Mouse (Mus musculus) myocyte (in vitro differentiated cells): ENCODE results near the gene Nfatc2. TPM values are rescaled to one million over a fixed set of nuclear protein-coding genes. Genes with fewer than 3 reads are reported as not detected.

Source experiments
- H3K27me3 ChIP-seq: one replicate; pipeline ENCODE4 v1.6.1; 2011; ENCODE audit not compliant: control insufficient read depth, insufficient read depth, insufficient read length
- H3K36me3 ChIP-seq: one replicate; pipeline ENCODE4 v1.6.1; 2011; ENCODE audit not compliant: control insufficient read depth, insufficient read depth
- H3K4me2 ChIP-seq: one replicate; pipeline ENCODE4 v1.6.1; 2011; ENCODE audit warnings: low read depth, control low read depth
- H3K4me3 ChIP-seq: one replicate; pipeline ENCODE4 v1.5.1; 2011; ENCODE audit warnings: mild to moderate bottlenecking, control low read depth, moderate library complexity
- H3K79me2 ChIP-seq: one replicate; pipeline ENCODE4 v1.6.1; 2011; ENCODE audit not compliant: control insufficient read depth, insufficient read depth
- H3ac ChIP-seq: one replicate; pipeline ENCODE4 v1.6.1; 2011; ENCODE audit not compliant: control insufficient read depth, insufficient read length
- CEBPB ChIP-seq: IDR thresholded peaks from 2 replicates; pipeline ENCODE4 v1.6.1; 2011; ENCODE audit warnings: mild to moderate bottlenecking, moderate library complexity; ENCODE audit not compliant: poor library complexity, insufficient read depth, severe bottlenecking
- E2F4 ChIP-seq: IDR thresholded peaks from one replicate; pipeline ENCODE4 v1.6.1; 2011; ENCODE audit warnings: mild to moderate bottlenecking, control low read depth, moderate library complexity; ENCODE audit not compliant: insufficient read depth
- MAX ChIP-seq: IDR thresholded peaks from one replicate; pipeline ENCODE4 v1.6.1; 2011; ENCODE audit warnings: low read depth, mild to moderate bottlenecking, control low read depth
- MYOD1 ChIP-seq, 3 experiments: IDR thresholded peaks; one replicate each; pipeline ENCODE4 v1.6.1; 2011; ENCODE audit warnings: control low read depth in 2 of 3, low read depth in 2 of 3, mild to moderate bottlenecking in 2 of 3, moderate library complexity in 1 of 3; ENCODE audit not compliant: insufficient read length in 2 of 3, control insufficient read depth in 1 of 3
- MYOG ChIP-seq, 3 experiments: IDR thresholded peaks; one replicate each; pipeline ENCODE4 v1.6.1; 2011; ENCODE audit warnings: control low read depth in 2 of 3, low read depth in 2 of 3, mild to moderate bottlenecking in 2 of 3; ENCODE audit not compliant: insufficient read length in 2 of 3, control insufficient read depth in 1 of 3, insufficient read depth in 1 of 3
- POLR2A ChIP-seq: IDR thresholded peaks from one replicate; pipeline ENCODE4 v1.6.1; 2011; ENCODE audit warnings: low read depth, mild to moderate bottlenecking, control low read depth, moderate library complexity; ENCODE audit not compliant: insufficient read length
- POLR2AphosphoS2 ChIP-seq: IDR thresholded peaks from one replicate; pipeline ENCODE4 v1.6.1; 2011; ENCODE audit warnings: low read depth, control low read depth; ENCODE audit not compliant: insufficient read length
- REST ChIP-seq: IDR thresholded peaks from one replicate; pipeline ENCODE4 v1.6.1; 2011; ENCODE audit warnings: mild to moderate bottlenecking, control low read depth, moderate library complexity; ENCODE audit not compliant: insufficient read depth, insufficient read length
- SRF ChIP-seq: IDR thresholded peaks from one replicate; pipeline ENCODE4 v1.6.1; 2011; ENCODE audit warnings: low read depth; ENCODE audit not compliant: control insufficient read depth, insufficient read length
- TCF12 ChIP-seq: IDR thresholded peaks from one replicate; pipeline ENCODE4 v1.6.1; 2011; ENCODE audit warnings: mild to moderate bottlenecking, control low read depth; ENCODE audit not compliant: poor library complexity, insufficient read depth, severe bottlenecking
- TCF3 ChIP-seq: IDR thresholded peaks from one replicate; pipeline ENCODE4 v1.6.1; 2011; ENCODE audit warnings: low read depth, control low read depth; ENCODE audit not compliant: insufficient read length
- USF1 ChIP-seq: IDR thresholded peaks from one replicate; pipeline ENCODE4 v1.6.1; 2011; ENCODE audit warnings: low read depth, mild to moderate bottlenecking, control low read depth, moderate library complexity
- polyA plus RNA-seq: library from polyadenylated mRNA; unstranded; fragments of >200 nt; fragmentation: generic; extraction: Trizol; gene quantifications from one replicate; pipeline ENCODE4 v1.2.1, GENCODE M21; 2012; ENCODE audit warnings: missing spikeins

The Nfatc2 gene
- polyA plus RNA-seq, 1 experiment: 0.55 TPM

DNA sequence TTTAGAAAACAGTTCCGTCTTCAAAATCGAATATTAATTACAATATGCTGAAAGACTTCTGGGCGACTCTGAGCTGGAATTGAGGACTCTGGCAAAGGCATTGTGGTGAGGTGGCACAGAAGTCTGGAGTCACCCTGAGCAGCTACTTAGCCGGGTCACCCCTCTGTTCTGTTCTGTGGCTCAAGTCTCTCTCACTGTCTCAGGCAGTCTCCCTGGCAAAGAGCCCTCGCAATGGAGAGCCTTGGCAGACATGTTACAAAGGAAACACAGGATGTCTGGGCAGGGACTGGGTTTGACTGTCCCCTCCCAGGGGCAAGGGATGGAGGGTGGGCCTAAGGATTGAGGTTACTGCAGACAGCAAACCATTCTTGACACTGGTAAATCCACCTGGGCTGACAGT, 135.8 kb downstream of the Nfatc2 start:
- Histone ChIP-seq H3K4me3 (no peak overlapping the region), H3K36me3 (no peaks in the 10 kb centered on the region), H3ac (no peak overlapping the region), H3K79me2 (no peaks in the 10 kb centered on the region), H3K4me2 (peak overlapping the region; percentile 79), H3K27me3 (no peaks in the 10 kb centered on the region)
- TF ChIP-seq MYOD1 (IDR thresholded peaks at IDR 0.05; ENCODE audit: control insufficient read depth in 1 of 3, insufficient read length in 2 of 3, low read depth in 2 of 3): no peak
- no peak for TF ChIP-seq MYOG (IDR thresholded peaks at IDR 0.05; ENCODE audit: control insufficient read depth in 1 of 3, insufficient read depth in 1 of 3, insufficient read length in 2 of 3, low read depth in 2 of 3)
- TF ChIP-seq POLR2A: no peak
- no peak for TF ChIP-seq TCF3

DNA sequence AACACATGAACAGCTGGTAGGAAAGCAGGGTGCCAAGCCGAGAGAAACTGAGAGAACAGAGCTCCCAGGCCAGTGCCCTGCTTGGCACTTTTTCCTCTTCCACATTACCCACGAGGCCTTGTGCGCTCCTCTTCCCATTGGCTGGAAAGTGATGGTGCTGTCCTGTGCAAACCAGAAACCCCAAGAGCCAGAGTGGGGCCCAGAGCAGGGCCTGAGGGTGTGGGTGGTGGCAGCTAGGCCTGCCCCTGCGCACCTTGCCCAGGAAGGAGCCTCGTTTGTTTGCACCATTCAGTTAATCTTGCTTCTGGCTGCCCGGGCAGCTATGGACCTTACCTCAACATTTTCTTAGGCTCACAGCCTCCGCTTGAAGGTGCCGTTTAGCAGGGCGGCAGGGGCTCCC, 139.6 kb downstream of the Nfatc2 start:
- Histone ChIP-seq H3K4me2 (no peak overlapping the region), H3K36me3 (no peaks in the 10 kb centered on the region), H3K27me3 (no peaks in the 10 kb centered on the region), H3K4me3 (no peak overlapping the region), H3ac (no peak overlapping the region), H3K79me2 (no peaks in the 10 kb centered on the region)
- no peak for TF ChIP-seq POLR2AphosphoS2
- no peak for TF ChIP-seq TCF3
- TF ChIP-seq TCF12: no peak
- TF ChIP-seq SRF: no peak
- no peak for TF ChIP-seq REST
- TF ChIP-seq CEBPB: no peak
- TF ChIP-seq E2F4: no peak
- TF ChIP-seq MYOG (IDR thresholded peaks at IDR 0.05; ENCODE audit: control insufficient read depth in 1 of 3, insufficient read depth in 1 of 3, insufficient read length in 2 of 3, low read depth in 2 of 3): no peak
- TF ChIP-seq USF1: no peak
- TF ChIP-seq MAX: no peak
- TF ChIP-seq POLR2A: no peak
- TF ChIP-seq MYOD1 (IDR thresholded peaks at IDR 0.05; ENCODE audit: control insufficient read depth in 1 of 3, insufficient read length in 2 of 3, low read depth in 2 of 3): no peak

DNA sequence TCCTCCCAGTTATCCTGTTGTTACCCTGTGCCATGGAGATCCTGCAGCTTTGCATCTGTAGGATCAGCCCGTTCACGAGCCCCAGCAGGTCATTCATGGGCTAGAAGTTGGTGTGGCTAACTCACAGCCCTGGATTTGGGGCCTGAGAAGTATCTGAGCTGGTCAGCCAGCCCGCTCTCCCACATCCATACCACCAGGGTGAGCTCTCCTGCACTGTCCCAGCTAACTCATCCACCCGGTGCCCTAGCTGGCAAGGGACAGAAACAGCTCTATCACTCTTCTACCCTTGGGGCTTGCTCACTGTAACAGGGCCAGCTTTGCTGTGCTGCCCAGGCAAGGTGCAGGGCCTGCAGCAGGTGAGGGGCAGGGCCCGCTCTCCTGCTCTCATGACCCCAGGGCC, 141.8 kb downstream of the Nfatc2 start:
- Histone ChIP-seq H3K27me3 (no peaks in the 10 kb centered on the region), H3K36me3 (no peaks in the 10 kb centered on the region), H3K4me3 (no peak overlapping the region), H3K79me2 (no peaks in the 10 kb centered on the region), H3ac (no peak overlapping the region), H3K4me2 (no peak overlapping the region)
- TF ChIP-seq TCF3 (no peak), SRF (no peak), POLR2A (no peak), MAX (no peak), USF1 (no peak), MYOG (IDR thresholded peaks at IDR 0.05; ENCODE audit: control insufficient read depth in 1 of 3, insufficient read depth in 1 of 3, insufficient read length in 2 of 3, low read depth in 2 of 3) (no peak), CEBPB (no peak), TCF12 (no peak), MYOD1 (IDR thresholded peaks at IDR 0.05; ENCODE audit: control insufficient read depth in 1 of 3, insufficient read length in 2 of 3, low read depth in 2 of 3) (no peak), E2F4 (no peak), POLR2AphosphoS2 (no peak), REST (no peak)

DNA sequence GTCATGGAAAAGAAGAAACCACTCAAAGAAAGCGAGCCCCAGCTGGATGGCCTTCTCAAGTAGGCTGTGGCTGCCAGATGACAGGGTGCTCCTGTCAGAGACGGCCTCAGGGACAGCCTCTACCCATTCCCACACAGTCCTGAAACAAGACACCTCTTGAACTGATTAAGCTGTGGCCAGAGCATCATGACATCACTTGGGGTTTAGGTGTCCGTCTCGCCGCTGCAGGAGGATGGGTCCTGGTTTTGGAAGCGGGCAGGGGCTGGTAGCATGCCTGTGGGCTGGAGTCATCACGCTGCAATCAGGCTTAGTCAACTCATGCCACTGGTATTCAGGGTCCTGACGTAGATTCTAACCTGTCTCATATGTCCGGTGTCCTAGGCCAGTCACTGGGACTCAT, 142.9 kb downstream of the Nfatc2 start:
- peak overlapping the region; percentile 53 for H3K4me2 ChIP-seq
- TF ChIP-seq USF1 (no peak), POLR2A (no peak), TCF3 (no peak), TCF12 (no peak), MAX (no peak), SRF (no peak), POLR2AphosphoS2 (no peak), MYOG (IDR thresholded peaks at IDR 0.05; ENCODE audit: control insufficient read depth in 1 of 3, insufficient read depth in 1 of 3, insufficient read length in 2 of 3, low read depth in 2 of 3) (peak in 1 of 3 experiments; percentile 19), MYOD1 (IDR thresholded peaks at IDR 0.05; ENCODE audit: control insufficient read depth in 1 of 3, insufficient read length in 2 of 3, low read depth in 2 of 3) (peak in 1 of 3 experiments; percentile 20), CEBPB (peak; percentile 74), E2F4 (no peak)
- no peak overlapping the region for H3ac ChIP-seq
- H3K79me2 ChIP-seq: no peaks in the 10 kb centered on the region
- no peaks in the 10 kb centered on the region for H3K36me3 ChIP-seq
- no peak overlapping the region for H3K4me3 ChIP-seq
- H3K27me3 ChIP-seq: no peaks in the 10 kb centered on the region
